Mouse (Mus musculus): ENCODE measurements around the gene Fosl2. TPM values are rescaled to one million over a fixed set of nuclear protein-coding genes. Genes with fewer than 3 reads are reported as not detected.

Gene Fosl2
- 140 TPM for total RNA-seq (2023)

DNA sequence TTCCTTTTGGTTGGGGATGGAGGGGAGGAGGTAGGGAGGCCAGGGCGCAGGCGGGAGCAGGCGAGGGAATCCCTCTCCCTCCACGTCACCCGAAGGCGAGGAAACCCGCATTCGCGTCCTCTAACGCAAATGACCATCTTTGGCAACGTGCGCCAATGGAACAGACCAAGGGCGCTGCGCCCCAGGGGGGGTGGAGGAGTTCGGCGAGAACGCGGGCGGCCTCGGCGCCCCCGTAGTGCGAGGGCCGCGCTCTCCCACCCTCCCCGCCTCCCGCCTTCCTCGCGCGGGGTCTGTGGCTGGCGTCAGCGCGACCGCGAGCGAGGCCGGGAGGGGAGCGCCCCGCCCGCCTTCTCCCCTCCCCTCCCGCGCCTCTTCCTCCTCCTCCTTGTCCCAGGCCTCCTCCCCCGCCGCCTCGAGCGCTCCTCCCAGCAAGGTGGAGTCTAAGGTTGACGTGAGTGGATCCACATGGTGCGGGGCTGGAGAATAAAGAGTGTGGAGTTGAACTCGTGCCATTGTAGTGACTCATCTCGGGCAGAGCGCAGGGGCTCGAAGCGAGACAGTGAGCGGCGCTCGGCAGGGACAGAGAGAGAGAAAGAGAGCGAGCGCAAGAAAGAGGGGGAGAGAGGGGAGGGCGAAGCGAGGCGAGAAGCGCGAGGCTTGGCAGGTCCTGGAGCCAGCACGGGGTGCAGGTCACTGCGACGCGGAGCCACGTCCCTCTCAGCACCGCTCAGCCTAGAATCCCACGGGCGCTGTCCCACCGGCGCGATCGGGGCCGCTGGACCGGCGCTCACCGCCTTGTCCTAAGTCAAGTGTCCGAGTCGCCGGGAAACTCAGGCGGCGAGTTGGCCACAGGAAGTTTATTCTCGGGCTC is at the start of gene Fosl2:
Fosl2 (plus strand) TSS at position 466 of the 871 bp plus-strand sequence.

Other genes starting within 250 kb of the Fosl2 start
- gene Plb1, start 96.9 kb downstream of the Fosl2 start, total RNA-seq (2023) = not detected